Mouse (Mus musculus) hindbrain, embryonic 16.5 days (tissue): ENCODE measurements around the gene Serpina1a. TPM values are rescaled to one million over a fixed set of nuclear protein-coding genes. Genes with fewer than 3 reads are reported as not detected.
"Not testable (repeated sequence)": the region's sequence is repeated elsewhere in the genome, so short reads cannot be mapped to it uniquely, and the experiment has no call there.

ENCODE experiments used
- ATAC-seq: fragments of 200-750 bp; cut with Nextera tagmentation; 2 replicates; pipeline ENCODE4 v1.8.0; 2017; ENCODE audit warnings: moderate TSS enrichment, moderate library complexity
- H3K27ac ChIP-seq: fragments of 300-500 bp; sonication (generic); 2 replicates; pipeline ENCODE4 v1.5.1; 2014; ENCODE audit warnings: low read depth, mild to moderate bottlenecking, control low read depth, low read length, moderate library complexity
- H3K27me3 ChIP-seq: fragments of 300-500 bp; sonication (generic); replicated peaks from 2 replicates; pipeline ENCODE4 v1.6.1; 2014; ENCODE audit warnings: low read length; ENCODE audit not compliant: control insufficient read depth, insufficient read depth
- H3K36me3 ChIP-seq: fragments of 300-500 bp; sonication (generic); 2 replicates; pipeline ENCODE4 v1.6.1; 2014; ENCODE audit warnings: mild to moderate bottlenecking, low read length, moderate library complexity, mixed read lengths; ENCODE audit not compliant: control insufficient read depth, insufficient read depth
- H3K4me1 ChIP-seq: fragments of 300-500 bp; sonication (generic); 2 replicates; pipeline ENCODE4 v1.6.1; 2014; ENCODE audit warnings: low read depth, low read length; ENCODE audit not compliant: control insufficient read depth, insufficient read depth
- H3K4me2 ChIP-seq: fragments of 300-500 bp; sonication (generic); 2 replicates; pipeline ENCODE4 v1.6.1; 2014; ENCODE audit warnings: mild to moderate bottlenecking, low read length, control low read depth, moderate library complexity
- H3K4me3 ChIP-seq: fragments of 300-500 bp; sonication (generic); 2 replicates; pipeline ENCODE4 v1.5.1; 2014; ENCODE audit warnings: mild to moderate bottlenecking, low read length, control low read depth, moderate library complexity
- H3K9ac ChIP-seq: fragments of 300-500 bp; sonication (generic); 2 replicates; pipeline ENCODE4 v1.6.1; 2014; ENCODE audit warnings: low read depth, mild to moderate bottlenecking, control low read depth, low read length, moderate library complexity
- H3K9me3 ChIP-seq: fragments of 300-500 bp; sonication (generic); 2 replicates; pipeline ENCODE4 v1.6.1; 2014; ENCODE audit warnings: mild to moderate bottlenecking, low read length, moderate library complexity; ENCODE audit not compliant: control insufficient read depth
- WGBS: fragments of 180-500 bp; shearing (Covaris S2); extraction: QIAGEN DNeasy Blood & Tissue Kit; methylation state at CpG from one replicate; pipeline ENCODE4 v1.1.7; 2014; 5-methylcytosine and 5-hydroxymethylcytosine counted together
- polyA plus RNA-seq: library from polyadenylated mRNA; unstranded; fragments of >200 nt; fragmentation: Nextera tagmentation; extraction: Ambion mirVana; gene quantifications from 2 replicates; pipeline ENCODE4 v1.2.1, GENCODE M21; 2015

Serpina1a gene
- polyA plus RNA-seq, 1 experiment from 2014 or later, result not detected

GRCm38 (mm10) chr12:103853032-103853431, 10.3 kb downstream of the Serpina1a start:
- not testable (repeated sequence) for H3K4me2 ChIP-seq, H3K36me3 ChIP-seq, H3K4me1 ChIP-seq, H3K9ac ChIP-seq, ATAC-seq, H3K27ac ChIP-seq, H3K9me3 ChIP-seq, H3K27me3 ChIP-seq, H3K4me3 ChIP-seq
- WGBS, result 75% methylated on average over 2 of the region's 2 CpGs

GRCm38 (mm10) chr12:103830273-103830672, 33.1 kb downstream of the Serpina1a start, which contains the start of gene Serpina1b:
TSS of gene Serpina1b (minus strand) at chr12:103830373.
- not testable (repeated sequence) for H3K4me1 ChIP-seq, H3K36me3 ChIP-seq, ATAC-seq, H3K27ac ChIP-seq, H3K4me3 ChIP-seq, H3K9me3 ChIP-seq, H3K27me3 ChIP-seq, H3K9ac ChIP-seq, H3K4me2 ChIP-seq
- WGBS, result 76% methylated on average over 4 of the region's 4 CpGs

- H3K4me3 ChIP-seq, H3K4me1 ChIP-seq, H3K27ac ChIP-seq, H3K4me2 ChIP-seq, H3K27me3 ChIP-seq, H3K36me3 ChIP-seq, ATAC-seq, H3K9ac ChIP-seq, H3K9me3 ChIP-seq: not testable (repeated sequence)
- WGBS, result 88% methylated on average over 6 of the region's 6 CpGs
Observed at GRCm38 (mm10) chr12:103827661-103828372, 35.5 kb downstream of the Serpina1a start.

- 76% methylated on average over 5 of the region's 5 CpGs for WGBS
- H3K4me2 ChIP-seq, result not testable (repeated sequence)
Observed at GRCm38 (mm10) chr12:103823826-103824225, 39.5 kb downstream of the Serpina1a start.

More at GRCm38 (mm10) chr12:103823826-103824225, 39.5 kb downstream of the Serpina1a start:
- H3K27ac ChIP-seq, H3K9me3 ChIP-seq, H3K4me3 ChIP-seq, H3K27me3 ChIP-seq, H3K36me3 ChIP-seq, H3K9ac ChIP-seq, H3K4me1 ChIP-seq, ATAC-seq: not testable (repeated sequence)

Other genes starting within 250 kb of the Serpina1a start
- gene Serpina10, start 232.1 kb downstream of the Serpina1a start, polyA plus RNA-seq, result 0.04 TPM in 1 of 2 replicates, not detected in the other
- not detected in 2 replicates for gene Serpina6, start 206.3 kb downstream of the Serpina1a start, polyA plus RNA-seq
- 0.10 TPM in 1 of 2 replicates, not detected in the other for gene Serpina16, start 187.4 kb downstream of the Serpina1a start, polyA plus RNA-seq
- gene Serpina1f, start 168.0 kb downstream of the Serpina1a start, polyA plus RNA-seq, result not detected in 2 replicates
- not detected in 2 replicates for gene Serpina1d, start 90.0 kb downstream of the Serpina1a start, polyA plus RNA-seq
- gene Serpina1b, start 33.2 kb downstream of the Serpina1a start, polyA plus RNA-seq, result not detected in 2 replicates
- gene Serpina1c, start 41.3 kb upstream of the Serpina1a start, polyA plus RNA-seq, result not detected in 2 replicates
- not detected in 2 replicates for gene Serpina1e, start 95.4 kb upstream of the Serpina1a start, polyA plus RNA-seq
- not detected in 2 replicates for gene Serpina11, start 126.4 kb upstream of the Serpina1a start, polyA plus RNA-seq
- 0.09 and 0.27 TPM in 2 replicates for gene Serpina9, start 150.2 kb upstream of the Serpina1a start, polyA plus RNA-seq
- not detected in 2 replicates for gene Serpina12, start 180.9 kb upstream of the Serpina1a start, polyA plus RNA-seq
- not detected in 2 replicates for gene Serpina5, start 237.6 kb upstream of the Serpina1a start, polyA plus RNA-seq
- gene Serpina3a, start 249.2 kb upstream of the Serpina1a start, polyA plus RNA-seq, result not detected in 2 replicates